Mouse (Mus musculus): ENCODE measurements around the gene Thy1.

The Thy1 gene

GRCm38 (mm10) chr9:44042836-44043707 lies at the start of gene Thy1:
Thy1 (plus strand) TSS chr9:44043384.
- peak; percentile 46 for DNase-seq (ENCODE audit: low spot score)

DNA sequence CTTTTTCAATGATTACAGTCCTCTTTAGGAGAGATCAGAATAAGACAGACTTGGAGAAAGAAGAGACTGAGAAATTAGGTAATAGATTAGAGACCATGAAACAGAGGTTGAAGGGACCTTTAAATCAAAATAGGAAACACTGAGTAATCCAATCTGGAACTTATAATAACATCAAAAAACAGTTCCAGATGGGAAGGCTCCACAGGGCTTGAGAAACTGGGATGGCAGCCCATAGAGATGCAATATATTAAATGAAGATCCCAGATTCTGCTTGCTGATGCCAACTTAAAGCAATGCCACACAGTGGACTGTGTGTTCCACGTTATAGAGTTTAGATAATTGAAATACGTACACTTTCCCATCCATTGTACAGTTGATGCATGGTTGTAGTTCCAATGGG lies 45.5 kb upstream of the Thy1 start:
- DNase-seq (ENCODE audit: low spot score) = no peak

- no peak for DNase-seq (ENCODE audit: low spot score)
Observed at GRCm38 (mm10) chr9:43998851-43999250, 44.3 kb upstream of the Thy1 start.

DNA sequence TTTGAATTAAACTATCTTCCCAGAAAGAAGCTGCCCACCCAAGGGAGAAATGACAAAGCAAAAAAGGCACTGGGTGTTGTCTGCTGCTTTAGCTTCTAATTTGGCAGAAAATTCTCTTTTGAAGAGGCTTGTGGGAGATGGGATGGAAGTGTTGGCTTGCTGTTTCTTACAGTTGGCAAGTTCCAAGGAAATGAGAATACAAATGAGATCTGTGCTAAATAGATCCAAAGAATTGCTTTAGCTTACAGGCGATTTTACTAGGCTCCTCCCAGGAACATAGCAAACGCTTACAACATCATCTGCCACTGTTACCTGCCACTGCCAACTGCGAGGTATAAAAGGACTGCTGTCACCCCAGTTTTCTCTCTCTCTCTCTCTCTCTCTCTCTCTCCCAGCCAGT lies 38.8 kb upstream of the Thy1 start:
- no peak for DNase-seq (ENCODE audit: low spot score)

GRCm38 (mm10) chr9:44005305-44005704 lies 37.9 kb upstream of the Thy1 start:
- no peak for DNase-seq (ENCODE audit: low spot score)

GRCm38 (mm10) chr9:44007323-44007722 lies 35.9 kb upstream of the Thy1 start:
- DNase-seq (ENCODE audit: low spot score) = no peak

GRCm38 (mm10) chr9:44007991-44008390 lies 35.2 kb upstream of the Thy1 start:
- no peak for DNase-seq (ENCODE audit: low spot score)

DNA sequence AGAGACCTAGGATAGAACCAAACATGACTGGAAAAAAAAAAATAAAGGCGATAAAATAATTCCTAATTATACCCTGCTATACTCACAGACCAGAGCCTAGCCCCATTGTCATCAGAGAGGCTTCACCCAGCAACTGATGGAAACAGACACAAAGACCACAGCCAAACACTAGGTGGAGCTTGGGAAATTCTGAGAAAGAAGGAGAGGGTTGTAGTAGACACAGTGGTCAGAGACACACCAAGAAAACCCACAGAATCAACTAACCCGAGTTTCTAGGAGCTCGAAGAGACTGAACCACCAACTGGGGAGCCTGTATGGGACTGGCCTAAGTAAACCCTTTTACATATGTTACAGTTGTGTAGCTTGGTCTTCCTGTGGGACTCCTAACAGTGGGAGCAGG lies 32.3 kb upstream of the Thy1 start:
- DNase-seq (ENCODE audit: low spot score) = no peak

- DNase-seq (ENCODE audit: low spot score) = no peak
Observed at GRCm38 (mm10) chr9:44011668-44012067, 31.5 kb upstream of the Thy1 start.

DNA sequence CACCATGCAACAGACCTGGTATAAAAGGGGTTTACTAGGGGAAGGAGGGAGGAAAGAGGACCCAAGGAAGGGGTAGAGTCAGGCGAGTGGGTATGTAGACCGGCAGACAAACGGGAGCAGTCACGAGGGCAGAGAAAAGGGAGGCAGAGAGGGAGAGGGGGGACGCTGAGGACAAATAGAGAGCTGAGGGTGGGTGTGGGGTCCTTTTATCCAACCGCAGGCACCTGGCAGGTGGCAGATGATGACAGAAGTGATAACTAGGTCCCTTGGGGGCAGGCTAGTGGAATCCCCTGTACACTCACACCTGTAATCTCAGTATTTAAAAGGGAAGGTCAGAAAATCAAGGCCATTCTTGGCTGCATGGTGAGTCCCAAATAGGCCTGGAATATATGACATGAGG lies 31.0 kb upstream of the Thy1 start:
- no peak for DNase-seq (ENCODE audit: low spot score)

- peak; percentile 20 for DNase-seq (ENCODE audit: low spot score)
Observed at GRCm38 (mm10) chr9:44012761-44013301, 30.4 kb upstream of the Thy1 start.

- peak; percentile 44 for DNase-seq (ENCODE audit: low spot score)
Observed at GRCm38 (mm10) chr9:44013781-44014180, 29.4 kb upstream of the Thy1 start.

GRCm38 (mm10) chr9:44016304-44016703 lies 26.9 kb upstream of the Thy1 start:
- DNase-seq (ENCODE audit: low spot score) = no peak

- no peak for DNase-seq (ENCODE audit: low spot score)
Observed at GRCm38 (mm10) chr9:44017846-44018245, 25.3 kb upstream of the Thy1 start.

- DNase-seq (ENCODE audit: low spot score) = no peak
Observed at GRCm38 (mm10) chr9:44020001-44020400, 23.2 kb upstream of the Thy1 start.

GRCm38 (mm10) chr9:44022100-44022847 lies 20.9 kb upstream of the Thy1 start:
- DNase-seq (ENCODE audit: low spot score) = no peak

- no peak for DNase-seq (ENCODE audit: low spot score)
Observed at GRCm38 (mm10) chr9:44024096-44024495, 19.1 kb upstream of the Thy1 start.

GRCm38 (mm10) chr9:44029580-44030236 lies 13.5 kb upstream of the Thy1 start:
- no peak for DNase-seq (ENCODE audit: low spot score)

DNA sequence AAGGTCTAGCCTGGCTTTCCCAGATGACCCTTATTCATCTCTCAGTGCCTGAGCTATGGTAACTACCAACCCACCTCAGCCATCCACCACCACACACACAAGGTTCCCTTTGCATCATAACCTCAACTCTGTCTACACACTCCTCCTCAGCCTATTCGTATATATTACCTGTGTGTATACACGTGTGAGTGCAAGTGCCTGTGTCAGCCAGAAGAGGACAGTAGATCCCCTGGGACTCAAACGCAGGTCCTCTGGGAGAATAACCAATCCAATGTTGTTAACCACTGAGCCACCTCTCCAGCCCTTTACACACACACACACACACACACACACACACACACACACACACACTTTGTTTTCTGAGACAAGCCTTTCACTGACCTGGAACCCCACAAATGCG lies 12.5 kb upstream of the Thy1 start:
- no peak for DNase-seq (ENCODE audit: low spot score)

DNA sequence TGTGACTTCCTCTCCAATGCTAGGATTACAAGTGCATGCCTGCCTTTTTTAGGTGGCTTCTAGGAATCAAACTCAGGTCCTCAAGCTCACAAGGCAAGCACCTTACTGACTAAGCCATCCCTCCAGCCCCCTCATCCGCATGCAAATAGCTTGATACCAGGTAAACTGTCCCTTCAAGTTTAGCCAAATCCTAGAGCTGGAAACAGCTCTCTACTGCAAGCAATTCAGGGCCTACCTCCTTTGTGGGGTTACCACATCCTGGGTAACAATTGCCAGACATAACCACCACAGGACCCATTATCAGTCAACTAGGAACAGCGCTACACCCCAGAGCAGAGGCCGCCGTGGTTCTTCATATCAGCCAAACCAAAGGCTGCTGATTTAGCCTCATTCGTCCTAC lies 12.1 kb upstream of the Thy1 start:
- DNase-seq (ENCODE audit: low spot score) = no peak

DNA sequence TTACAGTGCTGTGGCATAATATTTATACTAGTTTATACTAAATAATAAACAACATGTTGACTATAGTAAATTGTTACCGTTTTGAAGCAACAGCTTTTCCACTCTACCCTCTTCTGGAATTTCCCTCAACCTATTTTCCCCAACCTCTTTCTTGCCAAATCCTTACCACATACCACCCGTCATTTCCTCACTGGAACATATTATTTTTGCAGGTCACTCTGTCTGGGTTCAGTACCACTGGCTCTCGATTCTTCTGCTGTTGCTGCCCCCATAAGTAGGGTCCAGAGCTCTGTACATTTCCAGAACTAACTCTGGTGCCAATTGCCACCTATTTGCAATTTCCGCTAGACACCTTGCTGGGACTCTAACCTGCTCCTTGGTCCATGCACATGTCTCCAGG lies 11.2 kb upstream of the Thy1 start:
- DNase-seq (ENCODE audit: low spot score) = no peak

DNA sequence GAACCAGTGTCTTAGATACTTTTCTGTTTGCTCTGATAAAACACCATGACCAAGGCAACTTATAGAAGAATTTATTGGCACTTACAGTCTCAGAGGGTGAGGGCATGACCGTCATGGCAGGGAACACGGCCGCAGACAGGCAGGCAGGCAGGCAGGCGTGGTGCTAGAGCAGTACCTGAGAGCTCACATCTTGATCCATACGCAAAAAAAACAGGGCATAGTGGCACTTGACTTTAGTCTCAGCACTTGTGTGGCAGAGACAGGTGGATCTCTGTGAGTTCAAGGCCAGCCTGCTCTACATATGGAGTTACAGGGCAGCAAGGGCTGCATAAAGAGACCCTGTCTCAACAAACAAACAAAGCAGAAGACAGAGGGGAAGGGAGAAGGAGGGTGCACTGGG lies 9.9 kb upstream of the Thy1 start:
- no peak for DNase-seq (ENCODE audit: low spot score)

Measured in retina, embryonic 14.5 days (tissue).